Mouse (Mus musculus) G1E (cell line): ENCODE measurements around the gene Arhgap24.

Experiments
- CTCF ChIP-seq: IDR thresholded peaks from 2 replicates; pipeline ENCODE4 v1.5.1; 2012; ENCODE audit warnings: low read depth, low read length, inconsistent platforms, mixed read lengths
- GATA1 ChIP-seq: IDR thresholded peaks from 2 replicates; pipeline ENCODE4 v1.6.1; 2012; ENCODE audit warnings: borderline replicate concordance, low read length, inconsistent platforms, mixed read lengths
- POLR2AphosphoS5 ChIP-seq: IDR thresholded peaks from 2 replicates; pipeline ENCODE4 v1.6.1; 2012; ENCODE audit warnings: low read depth, low read length, inconsistent platforms; ENCODE audit not compliant: insufficient replicate concordance

GRCm38 (mm10) chr5:102728531-102728930 is 247.3 kb downstream of the Arhgap24 start:
- TF ChIP-seq CTCF (no peak), GATA1 (no peak), POLR2AphosphoS5 (no peak)
